Mouse (Mus musculus) neural tube, embryonic 15.5 days (tissue): ENCODE measurements around the gene Cd52. TPM values are rescaled to one million over a fixed set of nuclear protein-coding genes. Genes with fewer than 3 reads are reported as not detected.
"Not testable (repeated sequence)": the region's sequence is repeated elsewhere in the genome, so short reads cannot be mapped to it uniquely, and the experiment has no call there.

Experiments
- ATAC-seq: fragments of 200-750 bp; cut with Nextera tagmentation; 2 replicates; pipeline ENCODE4 v1.8.0; 2017; ENCODE audit warnings: mild to moderate bottlenecking, moderate TSS enrichment, moderate library complexity; ENCODE audit not compliant: low FRiP score
- H3K27ac ChIP-seq: fragments of 300-500 bp; sonication (generic); replicated peaks from 2 replicates; pipeline ENCODE4 v1.5.1; 2015; ENCODE audit warnings: mild to moderate bottlenecking, inconsistent platforms
- H3K27me3 ChIP-seq: fragments of 300-500 bp; sonication (generic); replicated peaks from 2 replicates; pipeline ENCODE4 v1.6.1; 2015; ENCODE audit warnings: inconsistent platforms
- H3K36me3 ChIP-seq: fragments of 300-500 bp; sonication (generic); 2 replicates; pipeline ENCODE4 v1.6.1; 2015; ENCODE audit warnings: inconsistent platforms
- H3K4me1 ChIP-seq: fragments of 300-500 bp; sonication (generic); 2 replicates; pipeline ENCODE4 v1.6.1; 2015; ENCODE audit warnings: inconsistent platforms
- H3K4me2 ChIP-seq: fragments of 300-500 bp; sonication (generic); 2 replicates; pipeline ENCODE4 v1.6.1; 2015; ENCODE audit warnings: inconsistent platforms, mild to moderate bottlenecking, moderate library complexity
- H3K4me3 ChIP-seq: fragments of 300-500 bp; sonication (generic); replicated peaks from 2 replicates; pipeline ENCODE4 v1.5.1; 2015; ENCODE audit warnings: mild to moderate bottlenecking, inconsistent platforms
- H3K9ac ChIP-seq: fragments of 300-500 bp; sonication (generic); replicated peaks from 2 replicates; pipeline ENCODE4 v1.6.1; 2015; ENCODE audit warnings: mild to moderate bottlenecking, inconsistent platforms
- H3K9me3 ChIP-seq: fragments of 300-500 bp; sonication (generic); replicated peaks from 2 replicates; pipeline ENCODE4 v1.6.1; 2016; ENCODE audit warnings: inconsistent platforms
- WGBS: fragments of 180-500 bp; shearing (Covaris S2); methylation state at CpG from one replicate; pipeline ENCODE4 v1.1.7; 2015; ENCODE audit warnings: mixed read lengths; 5-methylcytosine and 5-hydroxymethylcytosine counted together
- polyA plus RNA-seq: library from polyadenylated mRNA; unstranded; fragments of >200 nt; fragmentation: Nextera tagmentation; extraction: Ambion mirVana; gene quantifications from 2 replicates; pipeline ENCODE4 v1.2.1, GENCODE M21; 2015

Cd52 gene
- 5.6 and 29.0 TPM in 2 replicates for polyA plus RNA-seq

DNA sequence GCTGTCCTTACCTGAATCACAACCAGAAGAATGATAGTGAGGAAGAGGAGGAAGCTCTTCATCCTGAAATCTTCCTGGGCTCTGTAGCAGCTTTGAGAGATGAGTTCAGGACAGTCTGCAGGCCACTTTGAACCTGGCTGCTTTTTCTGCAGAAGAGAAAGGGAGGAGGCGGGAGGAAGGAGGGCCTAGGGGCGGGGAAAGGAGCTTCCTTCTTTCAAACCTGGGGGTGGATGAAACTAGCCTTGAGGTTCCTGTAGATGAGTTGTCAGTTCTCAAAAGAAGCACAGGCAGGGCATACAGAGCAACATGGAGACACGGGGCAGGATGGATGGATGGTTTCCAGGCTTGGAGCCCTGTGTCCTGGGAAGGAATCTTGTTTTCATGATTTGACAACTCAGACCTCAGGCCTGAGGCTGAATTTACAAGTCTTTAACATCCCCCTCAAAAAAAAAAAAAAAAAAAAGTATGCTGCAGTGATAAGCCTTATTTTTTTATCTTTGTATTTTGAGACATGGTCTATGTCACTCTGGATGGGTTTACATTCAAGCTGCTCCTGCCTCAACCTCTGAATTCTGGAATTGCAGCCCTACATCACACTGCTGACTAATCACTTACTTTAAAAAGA is at the start of gene Cd52:
Cd52 (minus strand) TSS at position 160 of the 625 bp plus-strand sequence.
- H3K27me3 ChIP-seq = no peaks in the 10 kb centered on the region
- H3K4me3 ChIP-seq = no peak within 1 kb of the TSS
- no peaks in the 10 kb centered on the region for H3K4me1 ChIP-seq
- no peak within 1 kb of the TSS for H3K9ac ChIP-seq
- no peaks in the 10 kb centered on the region for H3K9me3 ChIP-seq
- H3K27ac ChIP-seq = no peak within 1 kb of the TSS
- no peak within 1 kb of the TSS for H3K4me2 ChIP-seq
- no peak for ATAC-seq
- 63% methylated on average over 3 of the region's 3 CpGs for WGBS
- no peaks in the 10 kb centered on the region for H3K36me3 ChIP-seq

- H3K9me3 ChIP-seq, H3K4me1 ChIP-seq, H3K27me3 ChIP-seq, H3K4me3 ChIP-seq, H3K27ac ChIP-seq, H3K9ac ChIP-seq, ATAC-seq, H3K4me2 ChIP-seq: not testable (repeated sequence)
- peaks cover 27% of the 10 kb centered on the region for H3K36me3 ChIP-seq
- 96% methylated on average over 5 of the region's 5 CpGs for WGBS
Observed at GRCm38 (mm10) chr4:134144297-134144696, 49.4 kb upstream of the Cd52 start.

DNA sequence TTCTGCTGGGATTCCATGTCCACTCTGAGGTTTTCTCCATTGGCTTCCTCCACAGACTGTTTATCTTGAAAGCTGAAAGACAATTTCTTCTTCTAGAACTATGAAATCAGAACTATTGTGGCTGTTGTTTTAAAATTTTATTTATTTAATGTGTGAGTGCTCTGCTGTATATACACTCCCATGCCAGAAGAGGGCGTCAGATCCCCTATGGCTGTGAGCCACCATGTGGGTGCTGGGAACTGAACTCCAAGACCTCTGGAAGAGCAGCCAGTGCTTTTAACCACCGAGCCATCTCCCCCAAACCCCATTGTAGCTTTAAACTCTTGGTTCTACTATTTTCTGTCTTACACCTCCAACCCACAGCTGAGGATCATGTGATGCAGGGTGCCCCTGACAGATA is 44.0 kb upstream of the Cd52 start:
- no peak overlapping the region for H3K4me2 ChIP-seq
- H3K4me1 ChIP-seq = no peaks in the 10 kb centered on the region
- no peak overlapping the region for H3K4me3 ChIP-seq
- 90% methylated on average over 2 of the region's 2 CpGs for WGBS
- peaks cover 10% of the 10 kb centered on the region; the same call in 1 of the 2 replicates for H3K36me3 ChIP-seq
- no peak overlapping the region for H3K27ac ChIP-seq
- no peak for ATAC-seq
- H3K27me3 ChIP-seq = no peaks in the 10 kb centered on the region
- H3K9ac ChIP-seq = no peak overlapping the region
- no peaks in the 10 kb centered on the region for H3K9me3 ChIP-seq

- WGBS = 79% methylated on average over 3 of the region's 3 CpGs
- no peaks in the 10 kb centered on the region for H3K4me1 ChIP-seq
- H3K9me3 ChIP-seq = no peaks in the 10 kb centered on the region
Observed at GRCm38 (mm10) chr4:134136280-134136926, 41.5 kb upstream of the Cd52 start.

DNA sequence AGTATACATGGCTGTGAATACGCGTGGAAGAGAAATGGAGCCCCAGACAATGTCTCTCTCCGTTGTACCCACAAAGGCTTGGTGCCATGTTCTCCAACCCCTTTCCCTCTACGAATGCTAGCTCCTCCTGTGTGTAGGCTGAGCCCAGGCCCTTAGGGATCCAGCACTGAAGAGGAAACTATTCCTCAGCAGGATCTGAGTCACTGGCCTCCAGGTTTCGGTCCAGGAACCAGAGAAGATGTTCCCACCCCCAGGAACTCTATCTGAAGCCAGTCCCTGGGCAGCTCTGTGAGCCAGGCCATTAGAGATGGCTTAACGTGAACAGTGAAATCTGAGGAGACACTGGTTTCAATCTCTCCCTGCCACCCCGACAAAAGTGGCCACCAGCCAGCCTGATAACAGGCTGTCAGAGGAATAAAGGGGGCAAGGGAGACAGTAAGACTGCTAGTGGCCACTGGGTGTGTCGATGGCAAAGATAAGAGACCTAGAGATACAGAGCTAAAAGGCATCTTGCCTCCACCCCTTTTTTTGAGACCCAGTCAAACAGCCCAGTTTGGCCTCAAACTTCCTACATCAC is 37.7 kb upstream of the Cd52 start:
- H3K4me2 ChIP-seq = no peak overlapping the region
- H3K27me3 ChIP-seq = no peaks in the 10 kb centered on the region
- no peak overlapping the region for H3K4me3 ChIP-seq
- no peak for ATAC-seq
- peaks cover 15% of the 10 kb centered on the region for H3K4me1 ChIP-seq
- WGBS = 87% methylated on average over 8 of the region's 8 CpGs
- H3K36me3 ChIP-seq = peaks cover 14% of the 10 kb centered on the region
- no peak overlapping the region for H3K9ac ChIP-seq
- no peaks in the 10 kb centered on the region for H3K9me3 ChIP-seq
- no peak overlapping the region for H3K27ac ChIP-seq

More at GRCm38 (mm10) chr4:134136280-134136926, 41.5 kb upstream of the Cd52 start:
- Histone ChIP-seq H3K9ac (no peak overlapping the region), H3K27me3 (no peaks in the 10 kb centered on the region), H3K27ac (no peak overlapping the region), H3K36me3 (peaks cover 10% of the 10 kb centered on the region; the same call in 1 of the 2 replicates), H3K4me2 (no peak overlapping the region), H3K4me3 (no peak overlapping the region)
- no peak for ATAC-seq

GRCm38 (mm10) chr4:134132117-134132516 is 37.2 kb upstream of the Cd52 start:
- no peak overlapping the region for H3K27ac ChIP-seq
- no peak overlapping the region for H3K9ac ChIP-seq
- H3K36me3 ChIP-seq = peaks cover 10% of the 10 kb centered on the region
- no peak overlapping the region for H3K4me3 ChIP-seq
- H3K4me1 ChIP-seq = peaks cover 20% of the 10 kb centered on the region
- H3K4me2 ChIP-seq = no peak overlapping the region
- ATAC-seq = no peak
- H3K27me3 ChIP-seq = no peaks in the 10 kb centered on the region
- no peaks in the 10 kb centered on the region for H3K9me3 ChIP-seq
- 89% methylated on average over 3 of the region's 3 CpGs for WGBS

GRCm38 (mm10) chr4:134129482-134129881 is 34.6 kb upstream of the Cd52 start:
- H3K4me1 ChIP-seq = peaks cover 31% of the 10 kb centered on the region
- no peaks in the 10 kb centered on the region for H3K27me3 ChIP-seq
- H3K9ac ChIP-seq = no peak overlapping the region
- ATAC-seq = no peak
- WGBS = 61% methylated on average over 6 of the region's 6 CpGs
- H3K9me3 ChIP-seq = no peaks in the 10 kb centered on the region
- H3K4me2 ChIP-seq = peak overlapping the region; percentile 87
- H3K36me3 ChIP-seq = peaks cover 10% of the 10 kb centered on the region
- H3K27ac ChIP-seq = 0 out of 2 replicates have a peak overlapping the region, but pooled peaks have one; percentile 86
- no peak overlapping the region for H3K4me3 ChIP-seq

GRCm38 (mm10) chr4:134128983-134129362 is 34.1 kb upstream of the Cd52 start:
- Histone ChIP-seq H3K4me2 (peak overlapping the region; percentile 87), H3K4me1 (peaks cover 34% of the 10 kb centered on the region), H3K27ac (peak overlapping the region; percentile 86), H3K27me3 (no peaks in the 10 kb centered on the region), H3K9me3 (no peaks in the 10 kb centered on the region), H3K4me3 (peak overlapping the region; percentile 91), H3K36me3 (peaks cover 10% of the 10 kb centered on the region), H3K9ac (peak overlapping the region; percentile 85)
- peak; percentile 46 for ATAC-seq
- 4% methylated on average over 14 of the region's 14 CpGs for WGBS

DNA sequence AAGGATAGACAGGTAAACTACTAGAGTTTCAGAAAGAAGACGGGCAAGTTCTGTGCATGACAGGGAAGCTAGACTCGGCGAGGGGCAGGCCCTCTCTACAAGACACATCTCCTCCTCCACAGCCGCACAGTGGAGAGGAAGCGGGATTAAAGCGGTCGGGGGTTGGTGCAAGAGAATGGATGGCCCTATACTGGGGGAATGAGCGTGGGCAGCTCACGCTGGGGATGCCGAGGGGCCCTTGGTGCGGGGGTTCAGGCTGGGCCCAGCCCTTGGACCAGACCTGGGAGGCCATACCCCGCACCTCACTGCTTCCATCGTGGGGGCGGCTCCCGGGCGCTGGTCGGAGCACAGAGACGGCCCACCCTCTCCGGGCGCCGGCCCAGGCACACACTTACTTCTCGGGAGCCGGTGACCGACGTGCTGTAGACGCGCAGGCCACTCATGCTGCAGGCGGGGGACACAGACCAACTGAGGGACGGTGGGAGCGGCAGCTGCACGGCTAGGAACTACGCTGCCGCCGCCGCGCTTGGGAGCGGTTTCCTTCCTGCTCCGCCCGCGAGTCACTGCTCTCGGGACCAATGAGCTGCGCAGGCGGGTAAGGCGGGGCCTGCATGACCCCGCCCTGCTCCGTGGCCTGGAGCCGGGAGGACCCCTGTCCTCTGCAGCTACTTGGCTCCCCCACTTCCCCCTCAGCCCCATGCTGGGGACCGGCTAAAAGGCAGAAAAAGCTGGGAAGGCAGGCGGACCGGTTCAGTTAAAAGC is 33.5 kb upstream of the Cd52 start, which contains the start of gene Sh3bgrl3:
Sh3bgrl3 (minus strand) TSS at position 569 of the 762 bp plus-strand sequence.
- Histone ChIP-seq H3K4me2 (peak within 1 kb of the TSS; percentile 87), H3K36me3 (peaks cover 10% of the 10 kb centered on the region), H3K9ac (peak within 1 kb of the TSS; percentile 85), H3K27ac (peak within 1 kb of the TSS; percentile 86), H3K4me3 (peak within 1 kb of the TSS; percentile 91), H3K4me1 (peaks cover 38% of the 10 kb centered on the region), H3K27me3 (no peaks in the 10 kb centered on the region), H3K9me3 (no peaks in the 10 kb centered on the region)
- peak; percentile 94 for ATAC-seq
- under 1% methylated on average over 50 of the region's 50 CpGs for WGBS

DNA sequence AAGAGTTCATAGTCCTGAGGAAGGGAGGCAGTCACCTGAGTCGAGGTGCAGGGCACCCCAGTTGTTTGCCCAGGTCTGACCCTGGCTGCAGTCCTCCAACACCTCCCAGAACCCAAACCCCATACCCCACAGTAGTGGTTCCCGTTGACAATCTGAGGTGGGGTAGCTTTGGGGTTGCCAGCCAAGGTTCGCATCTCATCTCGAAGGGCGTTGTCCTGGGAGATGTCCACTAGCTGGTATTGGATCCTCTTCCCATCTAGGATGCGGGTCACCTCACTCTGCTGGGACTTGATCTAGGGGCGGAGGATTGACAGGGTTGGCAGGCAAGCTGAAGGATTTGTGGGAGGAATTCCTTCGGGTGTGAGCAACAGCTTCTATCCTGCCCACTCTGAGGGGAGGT is 32.9 kb upstream of the Cd52 start:
- peaks cover 10% of the 10 kb centered on the region for H3K36me3 ChIP-seq
- H3K27me3 ChIP-seq = no peaks in the 10 kb centered on the region
- peak overlapping the region; percentile 91 for H3K4me3 ChIP-seq
- no peaks in the 10 kb centered on the region for H3K9me3 ChIP-seq
- H3K9ac ChIP-seq = peak overlapping the region; percentile 85
- H3K27ac ChIP-seq = peak overlapping the region; percentile 86
- H3K4me1 ChIP-seq = peaks cover 38% of the 10 kb centered on the region
- 61% methylated on average over 8 of the region's 8 CpGs for WGBS
- peak overlapping the region; percentile 87 for H3K4me2 ChIP-seq
- ATAC-seq = no peak

DNA sequence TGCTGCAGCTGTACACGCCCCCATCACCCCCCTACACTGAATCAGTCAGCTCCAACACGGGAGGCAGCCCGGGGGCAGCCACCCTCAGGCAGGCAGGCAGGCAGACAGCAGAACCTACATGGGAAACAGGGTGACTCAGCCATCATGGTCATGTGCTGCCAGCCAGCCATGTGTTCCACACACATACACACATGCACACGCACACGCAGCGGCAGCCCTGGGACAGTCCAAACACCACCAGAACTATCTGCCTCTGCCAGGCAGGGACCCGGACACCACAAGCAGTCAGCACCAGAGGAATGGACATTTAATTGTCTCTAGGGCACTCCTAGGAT is 32.2 kb upstream of the Cd52 start:
- H3K9ac ChIP-seq = no peak overlapping the region
- 90% methylated on average over 7 of the region's 7 CpGs for WGBS
- H3K4me2 ChIP-seq = peak overlapping the region; percentile 87

More for the DNA sequence above, 32.2 kb upstream of the Cd52 start:
- no peak for ATAC-seq
- no peaks in the 10 kb centered on the region for H3K27me3 ChIP-seq
- no peak overlapping the region for H3K27ac ChIP-seq
- H3K4me1 ChIP-seq = peaks cover 38% of the 10 kb centered on the region
- H3K36me3 ChIP-seq = peaks cover 10% of the 10 kb centered on the region
- peak overlapping the region; percentile 91; the same call in 1 of the 2 replicates for H3K4me3 ChIP-seq
- H3K9me3 ChIP-seq = no peaks in the 10 kb centered on the region
